Mouse (Mus musculus): ENCODE results near the gene Rabl6. TPM values are rescaled to one million over a fixed set of nuclear protein-coding genes. Genes with fewer than 3 reads are reported as not detected.

Gene Rabl6
- polyA plus RNA-seq, 1 experiment from 2014 or later, result 79.0 TPM

- no peak within 1 kb of the TSS; the same call in 1 of the 2 replicates for H3K27ac ChIP-seq
- H3K4me3 ChIP-seq, result peak within 1 kb of the TSS; percentile 49
- peak within 1 kb of the TSS; percentile 60 for H3K9ac ChIP-seq
- peaks cover 23% of the 10 kb centered on the region for H3K27me3 ChIP-seq
- H3K36me3 ChIP-seq, result no peaks in the 10 kb centered on the region
- no peaks in the 10 kb centered on the region for H3K9me3 ChIP-seq
- peak within 1 kb of the TSS; percentile 75 for H3K4me2 ChIP-seq (replicated peaks)
- H3K4me1 ChIP-seq, result peaks cover 13% of the 10 kb centered on the region
- WGBS, result 6% methylated on average over 34 of the region's 34 CpGs
- peak; percentile 75 for ATAC-seq (ENCODE audit: insufficient number of reproducible peaks, insufficient read depth, low FRiP score, low TSS enrichment)
Measured at GRCm38 (mm10) chr2:25621229-25622200, 13.2 kb upstream of the Rabl6 start, which contains the start of gene Tmem141. Tmem141 (minus strand) TSS chr2:25622005.

- Histone ChIP-seq H3K9me3 (no peaks in the 10 kb centered on the region), H3K9ac (no peak overlapping the region), H3K4me1 (peaks cover 18% of the 10 kb centered on the region), H3K27me3 (peaks cover 30% of the 10 kb centered on the region), H3K4me2 (replicated peaks) (peak overlapping the region; percentile 75; the same call in 1 of the 2 replicates), H3K36me3 (no peaks in the 10 kb centered on the region), H3K27ac (no peak overlapping the region), H3K4me3 (no peak overlapping the region)
- ATAC-seq (ENCODE audit: insufficient number of reproducible peaks, insufficient read depth, low FRiP score, low TSS enrichment), result no peak
- WGBS, result 82% methylated on average over 4 of the region's 4 CpGs
Measured at GRCm38 (mm10) chr2:25620852-25621228, 12.5 kb upstream of the Rabl6 start.

- peaks cover 18% of the 10 kb centered on the region for H3K4me1 ChIP-seq
- 0 out of 2 replicates have a peak overlapping the region, but pooled peaks have one; percentile 19 for H3K9ac ChIP-seq
- 83% methylated on average over 6 of the region's 6 CpGs for WGBS
- H3K4me3 ChIP-seq, result no peak overlapping the region
- H3K27ac ChIP-seq, result no peak overlapping the region
- peaks cover 34% of the 10 kb centered on the region for H3K27me3 ChIP-seq
- H3K36me3 ChIP-seq, result no peaks in the 10 kb centered on the region
- H3K9me3 ChIP-seq, result no peaks in the 10 kb centered on the region
- no peak for ATAC-seq (ENCODE audit: insufficient number of reproducible peaks, insufficient read depth, low FRiP score, low TSS enrichment)
- H3K4me2 ChIP-seq (replicated peaks), result no peak overlapping the region
Measured at GRCm38 (mm10) chr2:25620386-25620785, 12.1 kb upstream of the Rabl6 start.

- ATAC-seq (ENCODE audit: insufficient number of reproducible peaks, insufficient read depth, low FRiP score, low TSS enrichment), result no peak
- Histone ChIP-seq H3K4me2 (replicated peaks) (no peak within 1 kb of the TSS), H3K4me1 (peaks cover 18% of the 10 kb centered on the region), H3K9ac (no peak within 1 kb of the TSS), H3K27ac (no peak within 1 kb of the TSS), H3K36me3 (no peaks in the 10 kb centered on the region), H3K4me3 (no peak within 1 kb of the TSS), H3K27me3 (peaks cover 58% of the 10 kb centered on the region), H3K9me3 (no peaks in the 10 kb centered on the region)
- 79% methylated on average over 3 of the region's 3 CpGs for WGBS
Measured at GRCm38 (mm10) chr2:25617578-25617977, 9.3 kb upstream of the Rabl6 start, which contains the start of gene Ccdc183. Ccdc183 (minus strand) TSS chr2:25617678.

GRCm38 (mm10) chr2:25616398-25616797, 8.1 kb upstream of the Rabl6 start:
- Histone ChIP-seq H3K9ac (no peak overlapping the region), H3K9me3 (no peaks in the 10 kb centered on the region), H3K4me2 (replicated peaks) (peak overlapping the region; percentile 27; the same call in 1 of the 2 replicates), H3K36me3 (no peaks in the 10 kb centered on the region), H3K4me3 (no peak overlapping the region), H3K27ac (no peak overlapping the region), H3K27me3 (peaks cover 58% of the 10 kb centered on the region), H3K4me1 (peaks cover 14% of the 10 kb centered on the region)
- ATAC-seq (ENCODE audit: insufficient number of reproducible peaks, insufficient read depth, low FRiP score, low TSS enrichment), result no peak
- WGBS, result 25% methylated on average over 22 of the region's 22 CpGs

- Histone ChIP-seq H3K9me3 (no peaks in the 10 kb centered on the region), H3K27me3 (peaks cover 9% of the 10 kb centered on the region; the same call in 1 of the 2 replicates), H3K9ac (peak overlapping the region; percentile 89; the same call in 1 of the 2 replicates), H3K36me3 (no peaks in the 10 kb centered on the region), H3K4me2 (replicated peaks) (peak overlapping the region; percentile 68), H3K4me1 (peaks cover 15% of the 10 kb centered on the region), H3K27ac (0 out of 2 replicates have a peak overlapping the region, but pooled peaks have one; percentile 91), H3K4me3 (peak overlapping the region; percentile 99)
- WGBS, result 66% methylated on average over 10 of the region's 10 CpGs
- no peak for ATAC-seq (ENCODE audit: insufficient number of reproducible peaks, insufficient read depth, low FRiP score, low TSS enrichment)
Measured at GRCm38 (mm10) chr2:25608671-25609070, 350 bp upstream of the Rabl6 start.

GRCm38 (mm10) chr2:25602526-25602925, 5.8 kb downstream of the Rabl6 start:
- H3K36me3 ChIP-seq, result peaks cover 59% of the 10 kb centered on the region
- WGBS, result 93% methylated on average over 5 of the region's 5 CpGs
- no peak overlapping the region for H3K4me2 ChIP-seq (replicated peaks)
- H3K4me1 ChIP-seq, result peaks cover 15% of the 10 kb centered on the region
- no peak for ATAC-seq (ENCODE audit: insufficient number of reproducible peaks, insufficient read depth, low FRiP score, low TSS enrichment)
- no peak overlapping the region for H3K27ac ChIP-seq
- H3K9ac ChIP-seq, result no peak overlapping the region
- no peak overlapping the region for H3K4me3 ChIP-seq
- H3K27me3 ChIP-seq, result no peaks in the 10 kb centered on the region
- no peaks in the 10 kb centered on the region for H3K9me3 ChIP-seq

GRCm38 (mm10) chr2:25600037-25600436, 8.3 kb downstream of the Rabl6 start:
- H3K4me3 ChIP-seq, result no peak overlapping the region
- peaks cover 84% of the 10 kb centered on the region for H3K36me3 ChIP-seq
- H3K27me3 ChIP-seq, result no peaks in the 10 kb centered on the region
- 88% methylated on average over 2 of the region's 2 CpGs for WGBS
- H3K4me2 ChIP-seq (replicated peaks), result no peak overlapping the region
- H3K9me3 ChIP-seq, result no peaks in the 10 kb centered on the region
- ATAC-seq (ENCODE audit: insufficient number of reproducible peaks, insufficient read depth, low FRiP score, low TSS enrichment), result no peak
- H3K4me1 ChIP-seq, result no peaks in the 10 kb centered on the region
- H3K9ac ChIP-seq, result no peak overlapping the region
- no peak overlapping the region for H3K27ac ChIP-seq

GRCm38 (mm10) chr2:25598749-25599148, 9.6 kb downstream of the Rabl6 start:
- H3K36me3 ChIP-seq, result peaks cover 91% of the 10 kb centered on the region
- H3K27ac ChIP-seq, result no peak overlapping the region
- H3K9ac ChIP-seq, result no peak overlapping the region
- no peak overlapping the region for H3K4me2 ChIP-seq (replicated peaks)
- H3K4me1 ChIP-seq, result no peaks in the 10 kb centered on the region
- no peaks in the 10 kb centered on the region for H3K27me3 ChIP-seq
- H3K4me3 ChIP-seq, result no peak overlapping the region
- no peak for ATAC-seq (ENCODE audit: insufficient number of reproducible peaks, insufficient read depth, low FRiP score, low TSS enrichment)
- no peaks in the 10 kb centered on the region for H3K9me3 ChIP-seq
- 81% methylated on average over 1 of the region's 1 CpGs for WGBS

GRCm38 (mm10) chr2:25596765-25597510, 11.4 kb downstream of the Rabl6 start:
- H3K4me1 ChIP-seq, result no peaks in the 10 kb centered on the region
- no peak for ATAC-seq (ENCODE audit: insufficient number of reproducible peaks, insufficient read depth, low FRiP score, low TSS enrichment)
- no peaks in the 10 kb centered on the region for H3K9me3 ChIP-seq
- WGBS, result 95% methylated on average over 5 of the region's 5 CpGs
- peaks cover 94% of the 10 kb centered on the region for H3K36me3 ChIP-seq
- H3K27me3 ChIP-seq, result no peaks in the 10 kb centered on the region
- H3K27ac ChIP-seq, result no peak overlapping the region
- no peak overlapping the region for H3K4me2 ChIP-seq (replicated peaks)
- no peak overlapping the region for H3K9ac ChIP-seq
- no peak overlapping the region for H3K4me3 ChIP-seq

GRCm38 (mm10) chr2:25591863-25592262, 16.5 kb downstream of the Rabl6 start:
- Histone ChIP-seq H3K27me3 (no peaks in the 10 kb centered on the region), H3K27ac (no peak overlapping the region), H3K4me3 (no peak overlapping the region), H3K9me3 (no peaks in the 10 kb centered on the region), H3K4me2 (replicated peaks) (no peak overlapping the region), H3K9ac (no peak overlapping the region), H3K4me1 (no peaks in the 10 kb centered on the region), H3K36me3 (peaks cover 87% of the 10 kb centered on the region)
- no peak for ATAC-seq (ENCODE audit: insufficient number of reproducible peaks, insufficient read depth, low FRiP score, low TSS enrichment)
- WGBS, result 77% methylated on average over 2 of the region's 2 CpGs

All from embryonic facial prominence, embryonic 12.5 days (tissue).